8 mouse cellular contexts compared by ENCODE assay signal in genomic region chr7:29170066-29170754, GRCm38 (mm10). TPM values are rescaled to one million over a fixed set of nuclear protein-coding genes. Genes with fewer than 3 reads are reported as not detected.
A peak's percentile ranks its signal among the peaks of the same experiment; 100 is the strongest.
DNase-seq lines count a peak whose midpoint lies in the region; ATAC-seq lines count a peak whose summit lies in the region.

TSS of gene Ggn (plus strand) at chr7:29170210.
TSS of gene Spred3 (minus strand) at chr7:29170411.

- peak within 1 kb of the TSS; percentile 89 for H3K27ac ChIP-seq in forebrain, embryonic 12.5 days

- peak within 1 kb of the TSS; percentile 70 for H3K4me3 ChIP-seq in forebrain, embryonic 12.5 days (replicated peaks)

- intact Hi-C loops in heart, postnatal 10 days (cut with DNase I), result no loop called here

- DNase-seq in cerebellum, adult 18-20 months, result peak; percentile 61 to 65
- DNase-seq in c-Kit-positive CD71-negative TER-119-negative erythroid progenitor cells, embryonic 14.5 days (ENCODE audit: low read depth), result peak; percentile 83
- DNase-seq in heart, postnatal 10 days, result peak; percentile 82 to 86
- peak; percentile 93 to 95 for DNase-seq in kidney, postnatal 36 days
- DNase-seq in lung, postnatal 4 days, result peak; percentile 81 to 88
- DNase-seq in retina, embryonic 14.5 days (ENCODE audit: low spot score), result peak; percentile 73

- H3K9me3 ChIP-seq in forebrain, embryonic 12.5 days, result no peaks in the 10 kb centered on the region

- H3K4me1 ChIP-seq in forebrain, embryonic 12.5 days, result peaks cover 48% of the 10 kb centered on the region

- peaks cover 22% of the 10 kb centered on the region for H3K36me3 ChIP-seq in forebrain, embryonic 12.5 days (replicated peaks)

- peak within 1 kb of the TSS; percentile 76 for H3K9ac ChIP-seq in forebrain, embryonic 12.5 days

- peaks cover 58% of the 10 kb centered on the region for H3K27me3 ChIP-seq in forebrain, embryonic 12.5 days

- whole genome bisulfite sequencing in forebrain, embryonic 12.5 days, result 2% methylated on average over 30 of the region's 30 CpGs

- peak within 1 kb of the TSS; percentile 78 for H3K4me2 ChIP-seq in forebrain, embryonic 12.5 days

- no peak; the same call in 1 of the 2 replicates for ATAC-seq in cerebellum, adult (ENCODE audit: insufficient number of reproducible peaks, low FRiP score, low TSS enrichment)
- ATAC-seq in forebrain, embryonic 12.5 days (ENCODE audit: low FRiP score), result peak; percentile 40

RNA-seq across cellular contexts. Expression of gene Ggn, which starts in this region (rescaled TPM):
- 0.57 and 1.2 TPM in 2 replicates for polyA plus RNA-seq in forebrain, embryonic 12.5 days (2016; fragmentation: Nextera tagmentation; extraction: Ambion mirVana)
- under 1 TPM; 0.55 to 0.57 TPM for total RNA-seq in heart, postnatal 10 days (2021)

RNA-seq across cellular contexts. Expression of gene Spred3, which starts in this region (rescaled TPM):
- polyA plus RNA-seq in forebrain, embryonic 12.5 days (2016; fragmentation: Nextera tagmentation; extraction: Ambion mirVana), result 7.9 and 8.3 TPM in 2 replicates
- total RNA-seq in heart, postnatal 10 days (2021), result 1 to 10 TPM; 1.9 to 2.2 TPM
